Mouse (Mus musculus) megakaryocyte, embryonic 14.5 days (primary cell): Measurements from ENCODE around the gene Zfp638. TPM values are rescaled to one million over a fixed set of nuclear protein-coding genes. Genes with fewer than 3 reads are reported as not detected.

Source experiments
- H3K27me3 ChIP-seq: replicated peaks from 2 replicates; pipeline ENCODE3; 2012; ENCODE audit warnings: inconsistent platforms
- H3K36me3 ChIP-seq: replicated peaks from 2 replicates; pipeline ENCODE3; 2012; ENCODE audit warnings: low read length, inconsistent platforms, mixed read lengths
- H3K4me1 ChIP-seq: 2 replicates; pipeline ENCODE4 v1.6.1; 2012; ENCODE audit warnings: inconsistent platforms
- H3K4me3 ChIP-seq: replicated peaks from 2 replicates; pipeline ENCODE3; 2012; ENCODE audit warnings: moderate library complexity, mild to moderate bottlenecking, inconsistent platforms
- H3K9me3 ChIP-seq: 2 replicates; pipeline ENCODE4 v1.6.1; 2012; ENCODE audit warnings: inconsistent platforms
- FLI1 ChIP-seq: IDR thresholded peaks from 2 replicates; pipeline ENCODE4 v1.6.1; 2012; ENCODE audit warnings: low read length, inconsistent platforms, mixed read lengths
- GATA1 ChIP-seq: IDR thresholded peaks from 3 replicates; pipeline ENCODE4 v1.6.1; 2012; ENCODE audit warnings: mixed read lengths, low read length, inconsistent platforms, borderline replicate concordance
- polyA plus RNA-seq: library from polyadenylated mRNA; stranded (reverse); fragments of >175 nt; gene quantifications from 2 replicates; pipeline ENCODE4 v1.2.3, GENCODE M21; 2012; ENCODE audit warnings: low replicate concordance; ENCODE audit not compliant: insufficient read depth

Gene Zfp638
- polyA plus RNA-seq, 1 experiment = 2.5 TPM

- Histone ChIP-seq H3K4me1 (peaks cover 37% of the 10 kb centered on the region), H3K9me3 (no peaks in the 10 kb centered on the region), H3K27me3 (peaks cover 5% of the 10 kb centered on the region), H3K4me3 (no peak overlapping the region), H3K36me3 (no peaks in the 10 kb centered on the region)
- TF ChIP-seq GATA1 = no peak
- no peak for TF ChIP-seq FLI1
Observed at GRCm38 (mm10) chr6:83886789-83887188, 19.9 kb downstream of the Zfp638 start.

- Histone ChIP-seq H3K4me1 (peaks cover 38% of the 10 kb centered on the region), H3K9me3 (no peaks in the 10 kb centered on the region), H3K27me3 (peaks cover 5% of the 10 kb centered on the region), H3K4me3 (no peak overlapping the region), H3K36me3 (no peaks in the 10 kb centered on the region)
- TF ChIP-seq GATA1 (no peak), FLI1 (no peak)
Observed at GRCm38 (mm10) chr6:83888802-83889201, 21.9 kb downstream of the Zfp638 start.

GRCm38 (mm10) chr6:83890281-83891015, 23.5 kb downstream of the Zfp638 start:
- no peaks in the 10 kb centered on the region for H3K36me3 ChIP-seq
- TF ChIP-seq FLI1 = no peak
- TF ChIP-seq GATA1 = no peak
- H3K4me1 ChIP-seq = peaks cover 38% of the 10 kb centered on the region
- H3K4me3 ChIP-seq = no peak overlapping the region
- H3K27me3 ChIP-seq = peaks cover 3% of the 10 kb centered on the region
- H3K9me3 ChIP-seq = no peaks in the 10 kb centered on the region

- H3K9me3 ChIP-seq = no peaks in the 10 kb centered on the region
- no peak overlapping the region for H3K4me3 ChIP-seq
- H3K27me3 ChIP-seq = no peaks in the 10 kb centered on the region
- no peaks in the 10 kb centered on the region for H3K36me3 ChIP-seq
- peaks cover 38% of the 10 kb centered on the region for H3K4me1 ChIP-seq
- no peak for TF ChIP-seq GATA1
- no peak for TF ChIP-seq FLI1
Observed at GRCm38 (mm10) chr6:83891251-83891650, 24.3 kb downstream of the Zfp638 start.

- H3K4me3 ChIP-seq = no peak overlapping the region
- H3K4me1 ChIP-seq = peaks cover 38% of the 10 kb centered on the region
- no peaks in the 10 kb centered on the region for H3K27me3 ChIP-seq
- TF ChIP-seq FLI1 = no peak
- TF ChIP-seq GATA1 = no peak
- no peaks in the 10 kb centered on the region for H3K9me3 ChIP-seq
- H3K36me3 ChIP-seq = no peaks in the 10 kb centered on the region
Observed at GRCm38 (mm10) chr6:83891687-83892086, 24.8 kb downstream of the Zfp638 start.

- Histone ChIP-seq H3K9me3 (no peaks in the 10 kb centered on the region), H3K4me1 (peaks cover 38% of the 10 kb centered on the region), H3K4me3 (no peak overlapping the region), H3K27me3 (peaks cover 3% of the 10 kb centered on the region), H3K36me3 (no peaks in the 10 kb centered on the region)
- no peak for TF ChIP-seq FLI1
- no peak for TF ChIP-seq GATA1
Observed at GRCm38 (mm10) chr6:83893086-83893485, 26.2 kb downstream of the Zfp638 start.

GRCm38 (mm10) chr6:83893584-83893983, 26.7 kb downstream of the Zfp638 start:
- Histone ChIP-seq H3K36me3 (no peaks in the 10 kb centered on the region), H3K4me3 (no peak overlapping the region)

GRCm38 (mm10) chr6:83899142-83899541, 32.2 kb downstream of the Zfp638 start:
- H3K4me3 ChIP-seq = no peak overlapping the region
- peaks cover 16% of the 10 kb centered on the region for H3K27me3 ChIP-seq
- H3K9me3 ChIP-seq = no peaks in the 10 kb centered on the region
- peaks cover 7% of the 10 kb centered on the region; the same call in 1 of the 2 replicates for H3K4me1 ChIP-seq
- H3K36me3 ChIP-seq = no peaks in the 10 kb centered on the region
- no peak for TF ChIP-seq FLI1

More at GRCm38 (mm10) chr6:83893584-83893983, 26.7 kb downstream of the Zfp638 start:
- H3K27me3 ChIP-seq = peaks cover 3% of the 10 kb centered on the region
- H3K4me1 ChIP-seq = peaks cover 36% of the 10 kb centered on the region
- TF ChIP-seq GATA1 (no peak), FLI1 (no peak)
- no peaks in the 10 kb centered on the region for H3K9me3 ChIP-seq

GRCm38 (mm10) chr6:83905276-83905675, 38.4 kb downstream of the Zfp638 start:
- Histone ChIP-seq H3K4me1 (peaks cover 12% of the 10 kb centered on the region; the same call in 1 of the 2 replicates), H3K27me3 (peaks cover 6% of the 10 kb centered on the region), H3K36me3 (no peaks in the 10 kb centered on the region), H3K4me3 (no peak overlapping the region), H3K9me3 (no peaks in the 10 kb centered on the region)
- no peak for TF ChIP-seq FLI1
- no peak for TF ChIP-seq GATA1

- Histone ChIP-seq H3K4me3 (no peak overlapping the region), H3K27me3 (peaks cover 4% of the 10 kb centered on the region), H3K36me3 (no peaks in the 10 kb centered on the region), H3K9me3 (no peaks in the 10 kb centered on the region), H3K4me1 (peaks cover 8% of the 10 kb centered on the region; the same call in 1 of the 2 replicates)
- TF ChIP-seq FLI1 (no peak), GATA1 (no peak)
Observed at GRCm38 (mm10) chr6:83906659-83907058, 39.8 kb downstream of the Zfp638 start.

GRCm38 (mm10) chr6:83908386-83908785, 41.5 kb downstream of the Zfp638 start:
- Histone ChIP-seq H3K4me1 (peaks cover 8% of the 10 kb centered on the region; the same call in 1 of the 2 replicates), H3K27me3 (peaks cover 4% of the 10 kb centered on the region), H3K36me3 (no peaks in the 10 kb centered on the region), H3K4me3 (no peak overlapping the region), H3K9me3 (no peaks in the 10 kb centered on the region)
- no peak for TF ChIP-seq FLI1
- TF ChIP-seq GATA1 = no peak
